Mouse (Mus musculus) kidney, adult 18-20 months (tissue): ENCODE data around the gene Rpusd1.
"Not testable (repeated sequence)": the region's sequence is repeated elsewhere in the genome, so short reads cannot be mapped to it uniquely, and the experiment has no call there.

ENCODE experiments used
- DNase-seq: peaks from one replicate; pipeline ENCODE4 v3.0.0; 2021

Gene Rpusd1

DNA sequence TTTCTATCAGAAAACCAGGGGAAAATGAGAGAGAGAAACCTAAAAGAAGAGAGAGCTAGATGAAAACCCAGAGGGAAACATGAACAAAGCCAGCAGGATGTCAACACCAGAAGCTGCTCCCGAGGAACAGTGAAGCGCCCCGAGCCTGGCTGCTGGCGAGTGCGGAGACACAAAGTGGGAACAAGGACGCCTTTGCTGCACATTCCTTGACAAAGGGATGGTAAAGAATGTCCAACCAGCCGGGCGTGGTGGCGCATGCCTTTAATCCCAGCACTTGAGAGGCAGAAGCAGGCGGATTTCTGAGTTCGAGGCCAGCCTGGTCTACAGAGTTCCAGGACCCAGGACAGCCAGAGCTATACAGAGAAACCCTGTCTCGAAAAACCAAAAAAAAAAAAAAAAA lies 14.0 kb downstream of the Rpusd1 start:
- not testable (repeated sequence) for DNase-seq

DNA sequence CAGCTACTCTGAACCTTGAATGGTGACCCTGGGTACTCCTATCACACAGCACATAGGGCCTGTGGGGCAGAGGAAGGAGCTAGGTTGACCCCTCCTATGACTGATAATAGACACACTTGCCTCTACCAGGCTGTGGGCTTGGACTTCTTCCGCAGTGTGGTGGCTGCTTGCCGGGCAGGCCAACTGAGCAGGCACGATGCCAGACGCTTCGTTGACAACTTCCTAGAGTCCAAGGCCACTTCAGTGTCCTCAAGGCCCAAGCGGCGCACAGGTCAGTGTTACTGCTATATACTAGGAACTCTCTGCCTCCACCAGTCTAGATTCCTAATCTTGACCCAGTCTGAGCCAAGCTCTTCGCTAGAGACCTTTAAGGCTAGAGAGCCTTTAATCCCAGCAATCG lies 16.4 kb downstream of the Rpusd1 start:
- DNase-seq, result no peak

DNA sequence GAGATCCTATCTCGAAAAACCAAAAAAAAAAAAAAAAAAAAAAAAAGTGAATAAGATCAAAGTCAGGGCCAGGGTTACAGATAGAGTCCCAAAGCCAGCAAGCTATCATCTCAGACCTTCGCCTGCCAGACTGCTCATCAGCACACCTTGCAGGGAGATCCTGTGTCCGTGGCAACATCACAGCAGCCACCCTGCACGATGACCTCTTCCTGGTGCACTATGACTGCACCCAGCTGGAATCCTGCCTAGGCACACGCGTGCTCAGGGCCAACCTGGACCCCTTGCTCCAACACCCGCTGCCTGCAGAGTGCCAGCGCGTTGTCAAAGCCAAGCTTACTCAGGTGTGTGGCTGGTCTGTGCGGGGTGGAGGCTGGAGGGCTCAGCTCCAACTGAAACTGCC lies 16.8 kb downstream of the Rpusd1 start:
- DNase-seq, result no peak

DNA sequence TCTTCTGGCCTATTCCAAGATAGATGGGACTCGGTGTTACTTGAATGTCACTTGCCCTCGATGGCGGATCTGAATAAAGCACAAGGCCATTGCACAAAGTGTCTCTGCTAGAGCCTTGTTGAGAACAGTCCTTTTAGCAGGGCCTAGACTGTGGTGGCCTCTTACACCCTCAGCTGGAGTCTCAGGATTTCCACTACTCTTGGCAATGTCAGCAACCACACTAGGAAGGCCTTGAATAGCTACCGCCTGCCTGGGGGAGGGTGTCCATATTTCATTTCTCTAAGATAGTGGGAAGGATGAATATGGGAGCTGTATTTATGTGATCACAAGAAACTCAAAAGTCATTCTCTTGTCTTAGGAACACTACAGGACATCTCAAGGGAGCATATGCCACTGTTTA lies 20.8 kb downstream of the Rpusd1 start:
- no peak for DNase-seq

DNA sequence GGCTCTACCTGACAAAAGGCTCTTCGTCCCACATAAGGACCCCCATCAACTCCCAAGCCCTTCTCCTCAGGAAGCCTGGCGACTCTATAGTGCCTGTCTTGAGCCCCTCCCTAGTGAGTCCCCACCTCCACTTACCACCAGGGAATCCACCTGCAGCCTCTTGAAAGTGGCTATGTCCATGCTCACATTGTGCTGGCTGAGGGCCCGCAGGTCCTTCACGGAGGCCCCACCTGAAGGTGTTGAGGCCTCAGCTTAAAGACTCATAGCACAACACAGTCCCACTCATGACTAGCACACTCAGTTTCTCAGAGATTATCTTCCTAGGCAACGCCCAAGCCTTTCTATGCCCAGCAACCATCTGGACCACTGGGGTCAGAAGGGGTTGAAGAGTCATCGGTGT lies 21.8 kb downstream of the Rpusd1 start:
- no peak for DNase-seq

DNA sequence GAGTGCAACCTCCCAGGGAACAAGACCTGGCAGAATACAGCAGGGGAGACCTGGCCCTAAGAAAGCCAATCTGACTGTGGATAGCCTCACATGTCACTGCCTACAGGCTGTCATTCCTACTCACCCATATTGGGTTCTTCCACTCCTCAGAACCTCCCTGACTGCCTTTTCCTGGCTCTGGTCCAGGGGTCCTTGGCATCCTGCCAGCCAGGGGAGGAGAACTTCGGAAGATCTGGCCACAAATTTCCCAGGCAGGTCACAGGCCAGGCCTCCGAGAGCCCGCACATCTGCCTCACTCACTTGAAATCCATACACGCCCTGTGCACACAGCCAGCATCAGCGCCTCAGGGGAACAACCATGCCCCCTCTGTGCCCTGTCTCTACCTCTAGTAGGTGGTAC lies 24.0 kb downstream of the Rpusd1 start:
- peak; percentile 32 for DNase-seq

DNA sequence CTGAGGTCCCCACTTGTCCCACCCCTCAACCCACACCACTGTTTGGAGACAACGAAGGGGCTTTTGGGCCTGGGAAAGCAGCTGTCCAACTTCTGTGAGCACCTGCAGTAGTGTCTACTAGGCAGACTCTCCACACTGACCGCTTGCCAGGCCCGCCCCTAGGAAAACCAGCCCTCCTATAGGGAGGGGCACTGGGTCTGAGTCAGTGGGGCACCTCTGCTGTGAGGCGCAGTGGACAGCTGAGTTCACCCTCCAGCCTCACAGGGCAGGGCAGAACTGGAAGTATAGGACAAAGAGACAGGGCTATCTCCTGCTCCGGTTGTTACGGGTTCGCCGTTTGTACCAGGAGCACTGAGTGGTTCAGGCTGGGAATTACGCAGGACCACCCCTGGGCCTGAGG lies 26.8 kb downstream of the Rpusd1 start, which contains the start of gene Msln:
Gene Msln, minus strand, starts transcription at position 138 of the 400 bp plus-strand sequence.
- DNase-seq, result no peak

DNA sequence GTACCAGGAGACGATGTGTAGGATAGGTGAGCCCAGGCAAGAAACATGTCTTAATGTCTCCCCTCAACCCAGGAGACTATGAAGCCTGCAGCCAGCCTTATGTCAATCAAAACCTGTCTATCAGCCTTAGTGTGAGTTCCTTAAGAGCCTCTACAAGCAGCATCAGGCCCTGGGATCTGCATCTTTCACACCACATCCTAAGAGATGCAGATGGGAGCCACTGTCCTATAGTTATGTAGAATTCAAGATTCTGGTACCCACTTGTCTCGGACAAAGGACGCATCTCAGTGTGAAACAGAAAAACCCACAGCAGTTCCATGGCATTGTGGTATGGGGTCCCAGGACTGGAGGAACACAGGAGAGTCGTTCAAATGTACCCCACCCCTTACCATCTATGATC lies 27.6 kb downstream of the Rpusd1 start:
- DNase-seq, result no peak

DNA sequence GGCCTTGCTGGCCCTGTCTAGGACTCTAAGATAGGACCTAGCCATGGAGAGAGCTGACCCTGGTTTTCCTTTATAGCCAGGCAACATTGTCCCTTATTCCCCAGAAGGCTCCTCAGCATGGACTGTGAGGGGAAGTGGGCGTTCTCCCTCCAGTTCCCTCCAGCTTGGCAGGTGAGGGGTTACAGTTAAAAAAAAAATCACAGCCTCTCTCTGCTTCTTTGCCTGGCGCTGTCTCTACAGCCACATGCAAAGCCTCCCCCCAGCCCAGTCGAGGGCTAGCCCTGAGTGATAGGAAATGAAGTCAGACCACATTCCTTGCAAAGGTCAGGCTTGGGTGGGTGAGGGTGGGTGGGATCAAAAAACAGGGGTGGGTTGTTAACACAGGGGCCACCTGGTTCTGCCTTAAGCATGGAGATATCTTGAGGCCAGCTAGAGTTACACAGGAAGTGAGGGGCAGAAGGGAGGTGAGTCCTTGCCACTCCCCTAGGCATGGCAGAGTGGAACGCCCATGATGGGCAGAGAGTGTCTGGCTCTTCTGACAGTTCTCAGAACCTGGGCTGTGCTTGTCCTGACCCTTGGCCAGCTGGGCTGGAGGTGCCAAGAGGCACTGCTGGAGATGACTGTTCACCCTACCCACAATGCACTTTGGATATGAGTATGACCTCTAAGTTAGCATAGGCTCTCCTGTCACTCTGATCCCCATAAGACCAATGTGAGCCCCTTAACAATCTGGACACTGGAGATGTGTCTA lies 28.3 kb downstream of the Rpusd1 start:
- no peak for DNase-seq

DNA sequence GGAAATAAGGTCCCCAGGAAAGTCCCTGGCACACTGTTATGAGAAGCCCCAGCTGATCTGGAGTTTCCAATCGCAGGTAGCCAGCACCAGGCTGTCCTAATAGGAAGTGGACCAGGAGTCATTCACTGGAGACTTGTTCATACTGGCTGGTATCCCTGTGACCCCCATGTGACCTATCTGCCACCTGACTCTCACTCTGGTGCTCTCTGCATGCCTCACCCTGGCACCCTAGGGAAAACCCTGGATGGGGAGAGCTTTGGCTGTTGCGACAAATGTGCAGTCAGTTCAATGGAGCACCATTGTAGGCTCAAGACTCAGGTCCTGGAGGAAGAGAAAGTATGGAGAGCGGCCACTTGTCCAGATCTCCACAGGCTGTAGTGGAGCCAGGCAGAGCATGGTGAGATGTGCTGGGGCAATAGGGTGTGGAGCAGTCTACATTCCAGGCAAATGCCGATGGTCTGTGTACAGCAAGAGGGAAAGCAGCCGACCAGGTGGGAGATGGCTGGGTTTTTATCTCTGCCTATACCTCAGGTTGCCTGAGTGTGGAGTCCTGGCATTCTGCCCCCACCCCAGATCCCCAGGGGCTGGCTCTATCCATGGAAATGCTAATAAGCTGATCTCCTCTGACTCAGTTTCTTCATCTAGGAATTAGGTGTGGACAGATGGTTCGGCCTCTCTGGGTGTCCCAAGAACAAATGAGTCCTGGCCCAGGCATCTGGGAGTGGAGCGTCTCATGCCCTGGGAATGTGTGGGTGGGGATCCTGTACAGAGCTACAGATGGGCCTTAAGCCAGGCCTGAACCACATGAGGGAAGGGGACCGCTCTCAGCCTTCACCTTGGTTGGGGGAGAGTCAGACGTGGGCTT lies 29.1 kb downstream of the Rpusd1 start:
- DNase-seq, result no peak

DNA sequence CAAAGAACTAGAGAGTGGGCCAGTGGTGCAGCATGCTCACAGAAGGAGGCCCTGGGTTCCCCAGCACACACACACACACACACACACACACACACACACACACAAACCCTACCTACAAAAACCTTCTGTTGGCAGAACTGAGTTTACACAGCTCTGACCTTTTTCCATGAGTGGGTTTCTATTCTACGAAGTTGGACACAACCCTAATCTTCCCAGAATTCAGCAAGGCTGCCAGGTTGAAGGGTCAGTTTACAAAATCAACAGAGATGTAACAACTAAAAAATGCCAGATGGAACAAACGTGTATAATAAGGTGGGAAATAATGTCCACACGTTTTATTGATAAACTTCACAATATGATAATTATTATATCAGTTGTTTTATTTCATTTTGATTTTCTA lies 30.2 kb downstream of the Rpusd1 start:
- no peak for DNase-seq

DNA sequence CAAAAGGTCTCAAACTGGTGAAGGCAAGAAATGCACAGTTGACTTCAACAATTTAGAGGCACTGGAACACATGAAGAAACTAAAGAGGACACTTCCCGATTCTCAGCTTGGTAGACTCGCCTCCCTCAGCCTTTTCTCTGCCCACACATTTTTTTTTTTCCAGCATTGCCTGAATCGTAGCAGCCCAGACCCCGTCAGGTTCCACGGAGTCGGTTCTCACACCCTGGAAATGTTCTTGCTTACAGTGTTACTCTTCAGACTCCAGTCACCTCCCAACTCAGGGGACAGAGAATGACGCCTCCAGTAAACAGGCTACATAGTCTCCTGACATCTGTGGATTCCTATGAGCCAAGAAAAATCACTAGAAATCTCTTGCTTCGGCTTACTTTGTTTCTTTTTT lies 32.7 kb downstream of the Rpusd1 start:
- DNase-seq, result no peak

DNA sequence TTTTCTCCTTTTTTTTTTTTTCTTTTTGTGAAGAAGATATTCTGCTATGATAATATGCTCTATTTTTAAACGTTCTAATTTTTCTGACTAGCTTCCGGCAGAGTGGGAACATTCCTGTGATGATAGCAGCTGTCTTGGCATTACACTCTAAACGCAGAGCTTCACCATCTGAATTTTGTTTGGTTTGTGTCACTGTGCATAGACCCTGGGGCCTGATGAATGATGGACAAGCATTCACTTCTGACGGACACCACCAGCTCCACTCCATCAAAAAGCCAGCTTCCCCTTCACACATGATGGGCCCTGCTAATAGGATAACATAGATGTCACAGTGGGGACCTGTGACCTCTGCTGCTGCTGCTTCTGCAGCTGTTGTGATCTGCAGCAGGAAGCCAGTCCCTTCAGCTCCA lies 34.1 kb downstream of the Rpusd1 start:
- peak; percentile 11 for DNase-seq

DNA sequence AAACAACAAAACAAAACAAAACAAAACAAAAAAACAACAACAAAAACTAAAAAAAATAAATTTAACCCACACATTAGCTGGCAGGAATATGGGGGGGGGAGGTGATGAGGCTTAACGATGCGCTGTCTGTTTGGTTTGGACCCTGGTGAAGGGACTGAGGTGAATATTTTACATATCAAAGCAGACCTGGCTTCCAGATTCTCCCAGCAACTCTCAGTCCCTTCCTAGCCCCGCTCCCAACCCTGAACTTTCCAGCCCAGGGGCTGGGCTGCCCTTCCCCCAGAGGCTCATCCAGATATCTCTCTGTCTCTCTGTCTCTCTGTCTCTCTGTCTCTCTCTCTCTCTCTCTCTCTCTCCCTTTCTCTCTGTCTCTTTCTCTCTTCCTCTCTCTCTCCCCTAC lies 35.1 kb downstream of the Rpusd1 start:
- DNase-seq, result no peak

DNA sequence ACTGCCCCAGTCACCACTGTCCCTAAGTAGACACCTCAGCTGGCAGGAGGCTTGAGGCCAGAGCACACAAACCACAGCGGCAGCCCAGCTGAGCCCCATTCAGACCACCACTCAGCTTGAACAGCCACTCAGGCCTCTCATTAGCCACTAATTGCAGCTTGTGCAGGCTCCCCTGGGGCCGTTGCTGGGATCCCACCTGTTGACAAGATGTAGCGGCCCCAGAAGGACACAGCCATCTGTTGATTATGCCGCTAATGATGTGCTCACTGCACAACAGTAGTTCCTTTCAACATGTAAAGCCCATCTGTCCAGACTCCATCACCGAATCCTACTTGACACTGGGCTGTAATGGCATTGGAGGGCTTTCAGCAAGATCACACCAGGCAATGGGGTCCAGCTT lies 38.4 kb downstream of the Rpusd1 start:
- no peak for DNase-seq

DNA sequence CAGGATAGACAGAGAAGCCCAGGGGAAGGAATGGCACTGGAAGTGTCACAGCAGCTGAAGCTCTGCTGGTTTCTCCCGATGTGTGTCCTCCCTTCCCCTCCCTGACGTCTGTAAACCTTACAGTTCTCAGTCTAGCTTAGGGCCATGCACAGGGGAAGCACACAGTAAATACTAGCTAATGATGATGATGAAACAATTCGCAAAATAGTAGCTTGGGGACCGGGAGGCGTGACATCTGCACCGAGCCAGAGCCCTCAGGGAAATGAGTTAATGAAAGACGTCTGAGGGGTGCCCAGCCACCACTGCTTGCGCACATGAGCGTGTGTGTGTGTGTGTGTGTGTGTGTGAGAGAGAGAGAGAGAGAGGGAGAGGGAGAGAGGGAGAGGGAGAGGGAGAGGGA lies 41.9 kb downstream of the Rpusd1 start:
- no peak for DNase-seq

DNA sequence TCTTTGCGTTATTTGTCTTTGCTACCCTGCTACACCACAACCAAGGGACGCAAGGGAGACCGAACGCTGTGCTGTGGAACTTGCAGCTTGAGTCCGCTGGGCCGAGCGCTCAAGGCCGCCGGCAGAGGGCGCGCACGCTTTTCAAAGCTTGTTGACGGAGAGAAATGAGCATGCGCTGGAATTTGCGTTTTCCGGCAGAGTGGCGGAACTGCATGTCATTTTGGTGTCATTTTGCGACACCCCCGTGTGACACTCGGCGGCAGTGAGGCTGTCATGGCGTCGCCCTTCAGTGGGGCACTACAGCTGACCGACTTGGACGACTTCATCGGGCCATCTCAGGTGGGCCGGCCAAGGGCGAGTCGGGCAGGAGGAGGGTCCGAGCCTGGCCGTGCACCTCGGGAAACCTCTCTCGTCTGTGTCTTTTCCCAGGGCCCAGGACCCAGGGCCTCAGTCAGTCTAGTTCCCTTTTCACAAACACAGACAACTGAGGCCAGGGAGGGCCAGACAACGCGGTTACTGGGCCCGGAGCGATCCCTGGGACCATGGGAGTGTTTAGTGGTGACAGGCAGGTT lies 46.2 kb downstream of the Rpusd1 start, which contains the start of gene Narfl:
Gene Narfl, plus strand, starts transcription at position 228 of the 572 bp plus-strand sequence.
- DNase-seq, result peak; percentile 97

DNA sequence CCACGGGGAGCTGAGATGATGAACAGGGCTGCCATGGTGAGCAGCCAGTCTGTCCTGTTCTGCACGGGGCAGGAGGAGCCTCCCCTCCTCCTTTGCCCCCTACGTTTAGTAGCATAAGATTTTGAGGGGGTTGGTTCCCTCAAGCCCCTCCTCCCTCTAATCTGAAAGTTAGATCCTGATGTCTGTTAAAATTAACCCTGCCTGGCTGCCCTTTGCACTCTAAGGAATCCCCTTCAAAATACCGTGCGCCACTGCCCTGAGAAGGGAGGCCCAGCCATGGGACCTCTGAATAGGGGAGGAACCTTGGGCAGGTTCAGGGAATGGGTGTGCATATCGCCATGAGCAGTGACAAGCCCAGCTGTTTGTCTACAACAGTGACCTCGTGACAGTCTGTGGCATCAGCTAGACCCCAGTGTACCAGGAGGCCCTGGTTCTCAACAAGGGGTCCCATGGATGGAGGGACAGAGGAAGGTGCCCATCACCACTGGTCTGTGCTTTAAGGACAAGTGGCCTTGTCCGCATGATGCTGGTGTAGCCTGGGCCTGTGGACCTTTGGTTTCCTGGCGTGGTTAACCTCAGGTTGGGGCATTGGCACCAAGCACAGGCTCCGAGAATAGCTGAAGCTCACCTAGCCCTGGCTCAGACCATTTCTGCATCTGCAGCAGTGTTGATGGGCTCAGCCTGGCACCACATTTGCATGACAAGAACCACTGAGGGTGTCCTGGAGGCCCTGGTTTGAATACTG lies 48.0 kb downstream of the Rpusd1 start:
- peak; percentile 53 for DNase-seq

DNA sequence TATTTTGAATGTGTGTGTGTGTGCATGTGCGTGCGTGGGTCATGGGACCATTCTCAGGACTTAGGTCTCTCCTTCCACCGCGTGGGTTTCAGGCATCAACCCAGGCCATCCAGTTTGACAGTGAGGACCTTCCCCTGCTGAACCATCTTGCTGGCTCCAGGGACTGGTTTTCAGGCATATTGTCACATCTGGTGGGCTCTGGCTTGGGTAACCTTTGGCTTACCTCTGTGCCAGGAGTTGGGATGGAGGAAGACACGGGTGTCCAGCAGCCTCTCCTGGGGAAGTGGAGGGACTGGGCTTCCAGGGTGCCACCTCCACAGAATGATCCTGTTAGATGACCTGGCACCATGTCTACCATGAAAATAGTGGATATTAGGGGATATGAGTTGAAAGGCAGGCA lies 50.5 kb downstream of the Rpusd1 start:
- no peak for DNase-seq
